Mouse (Mus musculus) hindlimb bud, embryonic 11.5 days (tissue): ENCODE measurements at regions not wholly inside any gene's neighbourhood (a gene's known extent, or its start where the extent isn't known, plus 50 kb on each side); places are given as distances from the start of the nearest gene placed in this dataset.

ENCODE experiments used
- DNase-seq: peaks from one replicate; pipeline ENCODE4 v3.0.0-alpha.2; 2012; ENCODE audit warnings: low read depth, low spot score; ENCODE audit errors: extremely low spot score

DNA sequence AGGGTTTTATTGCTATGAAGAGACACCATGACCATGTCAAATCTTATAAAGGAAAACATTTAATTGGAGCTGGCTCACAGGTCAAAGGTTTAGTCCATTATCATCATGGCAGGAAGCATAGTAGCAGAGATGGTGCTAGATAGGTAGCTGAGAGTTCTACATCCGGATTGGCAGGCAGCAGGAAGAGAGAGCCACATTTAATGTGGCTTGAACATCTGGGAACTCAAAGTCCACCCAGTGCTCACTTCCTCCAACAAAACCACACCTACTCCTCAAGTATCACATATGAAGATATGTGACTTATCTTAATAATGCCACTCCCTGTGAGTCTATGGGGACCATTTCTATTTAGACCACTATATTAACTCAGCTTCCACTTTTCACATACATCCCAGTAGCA is 93.2 kb upstream of the Fbxo33 start:
- no peak for DNase-seq

- DNase-seq = no peak
Measured at GRCm38 (mm10) chr12:59307958-59308357, 88.4 kb upstream of the Fbxo33 start.

DNA sequence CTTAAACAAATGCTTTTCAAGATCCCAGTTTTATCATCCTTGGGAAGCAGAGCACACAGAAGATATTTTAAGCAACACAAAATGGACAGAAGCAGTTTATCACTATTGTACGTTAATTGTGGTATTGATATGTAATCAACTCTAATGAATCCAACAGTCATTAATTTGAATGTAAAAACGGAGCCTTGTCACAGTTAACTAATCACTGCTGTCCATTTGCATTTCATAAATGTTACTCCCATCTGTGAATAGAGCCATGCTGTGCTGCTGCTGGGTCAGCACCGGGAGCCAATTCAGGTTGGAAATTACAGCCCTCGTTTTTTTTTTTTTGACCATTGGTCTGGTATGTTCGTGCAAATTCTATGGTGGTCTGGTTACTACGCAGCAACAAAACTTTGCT is 85.0 kb upstream of the Fbxo33 start:
- DNase-seq = no peak
